Mouse (Mus musculus): ENCODE measurements around the gene Dmd. TPM values are rescaled to one million over a fixed set of nuclear protein-coding genes. Genes with fewer than 3 reads are reported as not detected.
"Not testable (repeated sequence)": the region's sequence is repeated elsewhere in the genome, so short reads cannot be mapped to it uniquely, and the experiment has no call there.

The Dmd gene
- polyA plus RNA-seq, 1 experiment from 2014 or later, result 22.8 TPM

DNA sequence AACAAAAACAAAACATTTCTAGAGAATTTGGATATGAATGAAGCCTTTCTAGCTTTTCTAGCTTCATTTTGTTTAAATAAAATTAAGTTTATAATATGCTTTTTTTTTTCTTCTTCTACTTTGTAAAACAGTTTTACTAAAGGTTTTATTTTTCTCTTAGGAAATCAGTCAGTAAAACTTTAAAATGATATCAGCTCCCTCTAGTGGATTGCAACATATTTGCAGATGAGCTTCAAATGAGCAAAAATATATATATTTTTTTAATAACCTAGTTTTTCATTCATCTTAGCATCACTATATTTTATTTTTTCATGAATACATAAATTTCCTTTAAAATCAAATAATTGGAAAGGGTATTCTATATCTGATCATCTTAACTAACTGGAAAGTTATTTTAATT, 838.7 kb downstream of the Dmd start:
- no peak overlapping the region for H3K4me2 ChIP-seq

DNA sequence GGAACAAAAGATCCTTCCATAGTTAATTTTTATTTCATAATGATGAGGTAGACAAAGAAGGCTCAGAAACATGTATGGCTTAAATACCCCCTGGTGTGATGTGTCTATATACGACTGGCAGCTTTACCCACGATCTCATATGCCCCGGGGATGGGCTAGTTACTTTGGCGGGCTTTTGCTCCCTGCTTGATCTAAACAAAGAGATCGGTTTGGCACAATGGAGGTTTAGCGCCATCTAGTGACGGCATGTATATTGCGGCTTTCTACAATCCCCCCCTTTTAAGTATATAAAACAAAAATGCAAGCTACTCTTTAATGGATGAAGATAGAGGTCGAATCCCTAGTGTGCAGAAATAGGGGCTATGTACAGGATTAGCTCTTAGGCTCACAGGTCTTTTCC, 918.8 kb downstream of the Dmd start:
- H3K27me3 ChIP-seq; H3K36me3 ChIP-seq (replicated peaks); H3K9me3 ChIP-seq; H3K4me1 ChIP-seq; H3K27ac ChIP-seq; ATAC-seq (ENCODE audit: low FRiP score); H3K4me3 ChIP-seq (replicated peaks); H3K9ac ChIP-seq; H3K4me2 ChIP-seq: not testable (repeated sequence)
- WGBS, result 51% methylated on average over 9 of the region's 9 CpGs

More for the DNA sequence above, 838.7 kb downstream of the Dmd start:
- Histone ChIP-seq H3K27ac (no peak overlapping the region), H3K27me3 (no peaks in the 10 kb centered on the region), H3K36me3 (replicated peaks) (no peaks in the 10 kb centered on the region), H3K9me3 (no peaks in the 10 kb centered on the region), H3K9ac (no peak overlapping the region), H3K4me3 (replicated peaks) (no peak overlapping the region), H3K4me1 (no peaks in the 10 kb centered on the region)
- ATAC-seq (ENCODE audit: low FRiP score), result no peak

DNA sequence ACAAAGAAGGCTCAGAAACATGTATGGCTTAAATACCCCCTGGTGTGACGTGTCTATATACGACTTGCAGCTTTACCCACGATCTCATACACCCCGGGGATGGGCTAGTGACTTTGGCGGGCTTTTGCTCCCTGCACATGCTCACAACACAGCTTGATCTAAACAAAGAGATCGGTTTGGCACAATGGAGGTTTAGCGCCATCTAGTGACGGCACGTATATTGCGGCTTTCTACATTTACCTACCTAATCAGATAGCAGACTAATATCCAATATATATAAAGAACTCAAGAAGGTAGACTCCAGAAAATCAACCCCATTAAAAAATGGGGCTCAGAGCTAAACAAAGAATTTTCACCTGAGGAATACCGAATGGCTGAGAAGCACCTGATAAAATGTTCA, 926.7 kb downstream of the Dmd start:
- not testable (repeated sequence) for H3K9me3 ChIP-seq; H3K4me1 ChIP-seq; ATAC-seq (ENCODE audit: low FRiP score); H3K36me3 ChIP-seq (replicated peaks); H3K27me3 ChIP-seq; H3K27ac ChIP-seq; H3K4me3 ChIP-seq (replicated peaks); H3K4me2 ChIP-seq; H3K9ac ChIP-seq
- WGBS, result 82% methylated on average over 11 of the region's 11 CpGs

DNA sequence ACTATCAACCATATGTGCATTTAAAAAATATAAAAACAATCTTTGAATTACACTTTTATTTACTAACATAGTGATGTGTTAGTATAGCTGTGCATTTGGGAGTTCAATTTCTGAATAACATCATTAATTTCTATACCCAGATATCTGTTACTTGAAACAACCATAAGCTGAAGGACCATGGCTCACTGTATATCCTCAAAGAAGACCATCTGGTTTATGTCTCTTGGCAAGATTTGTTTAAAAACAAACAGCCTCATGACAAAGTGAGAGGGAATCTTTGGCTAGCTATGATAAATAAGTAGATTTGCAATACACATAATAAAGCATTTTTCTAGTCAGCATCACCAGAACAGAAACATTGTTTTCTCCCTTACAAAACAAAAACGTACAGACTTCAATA, 1027.2 kb downstream of the Dmd start:
- Histone ChIP-seq H3K4me1 (no peaks in the 10 kb centered on the region), H3K36me3 (replicated peaks) (no peaks in the 10 kb centered on the region), H3K9me3 (no peaks in the 10 kb centered on the region), H3K9ac (no peak overlapping the region), H3K4me3 (replicated peaks) (no peak overlapping the region), H3K27ac (no peak overlapping the region), H3K4me2 (no peak overlapping the region), H3K27me3 (no peaks in the 10 kb centered on the region)
- no peak for ATAC-seq (ENCODE audit: low FRiP score)
- WGBS, result 80% methylated on average over 1 of the region's 1 CpGs

DNA sequence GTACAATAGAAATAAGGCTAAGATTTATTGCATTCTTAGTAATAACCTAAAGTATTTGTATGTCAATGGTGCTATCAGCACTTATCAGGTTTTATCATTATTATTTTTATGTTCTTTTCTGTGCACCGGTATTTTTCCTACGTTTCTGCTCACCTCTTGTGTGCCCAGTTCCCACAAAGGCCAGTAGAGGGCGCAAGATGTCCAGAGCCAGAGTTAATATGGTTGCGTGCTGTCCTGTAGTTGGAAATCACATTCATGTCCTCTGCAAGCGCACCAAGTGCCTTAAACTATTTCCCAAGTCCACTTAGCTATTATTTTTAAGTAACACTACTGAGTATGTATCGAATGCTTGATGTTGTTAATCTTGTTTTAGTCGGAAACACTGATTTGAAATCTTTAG, 1052.6 kb downstream of the Dmd start:
- no peak overlapping the region for H3K4me2 ChIP-seq
- no peak for ATAC-seq (ENCODE audit: low FRiP score)
- WGBS, result 32% methylated on average over 7 of the region's 7 CpGs
- no peak overlapping the region for H3K9ac ChIP-seq
- H3K4me1 ChIP-seq, result no peaks in the 10 kb centered on the region
- H3K27ac ChIP-seq, result no peak overlapping the region
- H3K4me3 ChIP-seq (replicated peaks), result no peak overlapping the region
- no peaks in the 10 kb centered on the region for H3K36me3 ChIP-seq (replicated peaks)
- H3K27me3 ChIP-seq, result no peaks in the 10 kb centered on the region
- no peaks in the 10 kb centered on the region for H3K9me3 ChIP-seq

DNA sequence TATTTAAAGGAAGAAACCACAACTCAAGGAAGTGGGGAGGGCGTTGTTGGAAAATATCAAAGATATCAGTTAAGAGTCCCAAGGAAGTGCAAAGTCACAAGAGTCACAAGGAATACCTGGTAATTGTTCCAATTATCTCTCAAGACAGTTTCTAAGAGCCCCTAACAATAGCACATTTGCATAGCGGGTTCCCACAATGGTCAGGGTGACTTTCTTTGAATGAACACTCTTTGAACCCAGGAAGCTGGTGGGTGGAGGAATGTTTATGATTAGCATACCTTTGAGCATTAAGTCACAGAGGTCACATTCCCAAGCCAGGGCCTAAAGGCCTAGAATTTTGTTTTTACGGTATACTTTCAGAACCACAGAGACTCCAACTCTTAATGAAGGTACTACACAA, 1113.8 kb downstream of the Dmd start:
- H3K4me3 ChIP-seq (replicated peaks); H3K9ac ChIP-seq; H3K9me3 ChIP-seq; H3K27ac ChIP-seq; H3K4me2 ChIP-seq; H3K27me3 ChIP-seq; H3K36me3 ChIP-seq (replicated peaks); H3K4me1 ChIP-seq; ATAC-seq (ENCODE audit: low FRiP score): not testable (repeated sequence)
- 86% methylated on average over 3 of the region's 3 CpGs for WGBS

DNA sequence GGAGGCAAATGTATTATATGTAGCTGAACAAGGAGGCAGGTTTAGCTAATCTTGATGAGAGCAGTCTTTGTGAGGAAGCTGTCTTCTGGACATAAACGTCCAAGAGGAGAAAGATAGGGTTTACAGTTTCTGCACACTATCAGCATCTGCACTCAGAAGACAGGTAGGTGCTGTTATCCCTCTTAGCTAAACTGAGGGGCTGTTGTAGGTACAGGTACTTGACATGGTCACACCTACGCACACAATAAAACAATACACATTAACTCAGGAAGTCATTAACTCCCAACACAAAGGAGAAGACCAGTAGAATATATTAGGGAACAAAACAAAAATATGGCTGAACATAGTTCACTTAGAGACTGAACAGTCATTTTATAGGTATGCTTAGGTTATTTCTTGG, 1217.2 kb downstream of the Dmd start:
- 72% methylated on average over 2 of the region's 2 CpGs for WGBS
- ATAC-seq (ENCODE audit: low FRiP score), result no peak
- no peak overlapping the region for H3K4me2 ChIP-seq

DNA sequence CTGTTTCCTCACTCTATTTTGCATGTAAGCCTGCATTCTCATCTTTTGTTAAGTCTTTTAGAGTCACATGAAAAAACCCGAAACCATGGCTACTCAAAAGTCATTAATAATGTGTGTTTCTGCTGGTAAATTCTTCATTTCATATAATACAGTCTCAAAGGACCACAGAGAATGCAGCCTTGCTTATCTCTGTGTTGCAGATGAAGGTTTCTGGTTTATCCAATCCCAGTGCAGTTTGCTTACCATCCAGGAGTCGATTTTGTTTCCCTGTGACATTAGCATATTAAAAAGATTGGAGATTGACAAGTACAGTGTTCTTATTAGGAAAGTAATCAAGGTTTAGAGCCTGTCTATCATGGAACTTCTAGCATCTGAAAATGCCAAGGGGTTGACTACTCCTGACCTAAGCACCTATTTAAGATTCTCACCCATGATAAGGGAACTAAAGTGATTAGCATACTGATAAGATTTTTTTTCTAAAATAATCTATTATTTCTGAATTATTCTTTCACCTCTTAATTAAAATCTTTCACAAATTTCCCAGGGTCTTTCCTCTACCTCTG, 1292.7 kb downstream of the Dmd start:
- no peaks in the 10 kb centered on the region for H3K9me3 ChIP-seq
- 61% methylated on average over 2 of the region's 2 CpGs for WGBS
- no peak overlapping the region for H3K4me3 ChIP-seq (replicated peaks)
- no peak overlapping the region for H3K4me2 ChIP-seq
- no peaks in the 10 kb centered on the region for H3K4me1 ChIP-seq
- no peaks in the 10 kb centered on the region for H3K36me3 ChIP-seq (replicated peaks)
- H3K27me3 ChIP-seq, result no peaks in the 10 kb centered on the region
- no peak overlapping the region for H3K9ac ChIP-seq
- ATAC-seq (ENCODE audit: low FRiP score), result no peak
- no peak overlapping the region for H3K27ac ChIP-seq

More for the DNA sequence above, 1217.2 kb downstream of the Dmd start:
- H3K36me3 ChIP-seq (replicated peaks), result no peaks in the 10 kb centered on the region
- no peaks in the 10 kb centered on the region for H3K4me1 ChIP-seq
- no peak overlapping the region for H3K27ac ChIP-seq
- H3K9ac ChIP-seq, result no peak overlapping the region
- H3K27me3 ChIP-seq, result no peaks in the 10 kb centered on the region
- H3K4me3 ChIP-seq (replicated peaks), result no peak overlapping the region
- no peaks in the 10 kb centered on the region for H3K9me3 ChIP-seq

DNA sequence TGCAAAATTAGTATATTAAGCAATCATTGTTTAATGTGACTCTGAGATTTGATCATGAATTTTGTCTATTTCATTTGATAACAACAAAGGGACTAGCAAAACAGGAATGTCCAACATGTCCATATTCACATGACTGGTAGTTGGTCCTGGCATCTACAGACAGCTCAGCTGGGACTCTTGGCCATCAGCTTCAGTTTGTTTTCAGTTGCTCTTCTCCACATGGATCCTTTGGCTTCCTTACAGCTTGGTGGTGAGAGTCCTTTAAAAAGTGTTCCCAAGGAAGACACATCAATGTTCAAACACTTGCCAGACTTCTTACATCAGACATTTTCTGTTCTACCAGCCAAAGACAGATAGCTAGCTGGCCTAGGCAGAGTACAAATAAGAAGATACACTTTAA, 1381.9 kb downstream of the Dmd start:
- Histone ChIP-seq H3K4me1 (no peaks in the 10 kb centered on the region), H3K4me3 (replicated peaks) (no peak overlapping the region), H3K27me3 (no peaks in the 10 kb centered on the region), H3K27ac (no peak overlapping the region), H3K4me2 (no peak overlapping the region), H3K9me3 (no peaks in the 10 kb centered on the region), H3K9ac (no peak overlapping the region), H3K36me3 (replicated peaks) (no peaks in the 10 kb centered on the region)
- ATAC-seq (ENCODE audit: low FRiP score), result no peak

DNA sequence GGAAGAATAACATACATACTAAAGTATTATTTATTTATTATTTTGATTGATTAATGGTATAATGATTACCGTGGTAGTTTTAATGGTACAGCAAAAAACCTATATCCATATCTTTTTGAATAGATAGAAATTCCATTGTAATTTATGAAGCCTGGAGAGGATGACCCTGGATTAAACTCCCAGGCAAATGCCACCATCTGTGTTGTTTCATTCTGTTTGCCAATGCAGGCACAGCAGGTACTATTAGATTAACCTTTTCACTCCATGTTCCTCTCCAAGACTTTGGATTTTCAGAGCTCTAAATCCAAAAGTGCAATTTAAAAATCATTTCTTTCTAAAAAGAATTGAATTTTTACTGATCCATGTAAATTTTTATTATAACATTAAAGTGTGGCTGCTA, 1383.5 kb downstream of the Dmd start:
- no peaks in the 10 kb centered on the region for H3K4me1 ChIP-seq
- H3K9ac ChIP-seq, result no peak overlapping the region
- H3K27ac ChIP-seq, result no peak overlapping the region
- ATAC-seq (ENCODE audit: low FRiP score), result no peak
- H3K27me3 ChIP-seq, result no peaks in the 10 kb centered on the region
- no peak overlapping the region for H3K4me2 ChIP-seq
- 91% methylated on average over 1 of the region's 1 CpGs for WGBS
- no peaks in the 10 kb centered on the region for H3K36me3 ChIP-seq (replicated peaks)
- H3K4me3 ChIP-seq (replicated peaks), result no peak overlapping the region
- H3K9me3 ChIP-seq, result no peaks in the 10 kb centered on the region

DNA sequence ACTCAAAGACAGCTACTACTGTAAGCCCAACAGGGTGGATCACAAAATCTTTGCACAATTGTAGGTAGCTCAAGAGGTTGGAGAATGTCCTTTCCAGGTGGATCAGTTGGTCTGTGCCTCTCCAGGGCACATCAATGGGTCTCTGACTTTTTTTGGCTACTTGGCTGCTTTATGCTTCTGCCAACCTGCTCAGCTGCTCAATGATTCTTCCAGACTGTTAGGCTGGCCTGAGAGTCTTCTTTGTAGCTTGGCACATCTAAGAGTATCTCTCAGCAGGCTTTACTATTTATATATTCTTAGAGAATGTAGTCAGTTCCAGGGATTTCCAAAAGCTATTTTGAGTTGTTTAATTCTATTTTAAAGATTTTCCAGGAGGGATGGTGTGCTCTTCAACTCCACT, 1416.3 kb downstream of the Dmd start:
- ATAC-seq (ENCODE audit: low FRiP score), result no peak
- H3K4me1 ChIP-seq, result no peaks in the 10 kb centered on the region
- H3K9me3 ChIP-seq, result no peaks in the 10 kb centered on the region
- no peaks in the 10 kb centered on the region for H3K27me3 ChIP-seq
- H3K27ac ChIP-seq, result no peak overlapping the region
- H3K4me2 ChIP-seq, result no peak overlapping the region
- H3K9ac ChIP-seq, result no peak overlapping the region
- H3K36me3 ChIP-seq (replicated peaks), result no peaks in the 10 kb centered on the region
- H3K4me3 ChIP-seq (replicated peaks), result no peak overlapping the region

DNA sequence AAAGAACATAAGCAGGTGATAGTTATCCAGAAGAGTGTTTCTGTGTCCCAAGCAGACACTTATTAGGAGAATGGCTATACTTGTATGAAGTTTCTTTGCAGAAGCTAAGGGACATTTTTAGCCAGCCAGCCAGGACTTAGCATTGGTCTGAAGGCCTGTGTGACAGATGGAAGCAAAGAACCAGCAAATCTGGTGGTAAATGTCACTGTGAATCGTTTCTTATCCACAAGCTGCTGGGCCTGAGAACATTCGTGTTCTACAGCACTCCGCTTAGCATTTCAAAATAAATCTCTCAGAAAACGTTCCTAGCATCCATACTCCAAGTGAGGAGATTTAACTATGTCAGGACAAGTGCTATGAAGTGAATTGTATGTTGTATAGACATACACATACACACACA, 1486.9 kb downstream of the Dmd start:
- whole genome bisulfite sequencing, result 77% methylated on average over 4 of the region's 4 CpGs
- H3K9ac ChIP-seq, result no peak overlapping the region
- H3K9me3 ChIP-seq, result no peaks in the 10 kb centered on the region
- H3K4me1 ChIP-seq, result no peaks in the 10 kb centered on the region
- H3K4me3 ChIP-seq (replicated peaks), result no peak overlapping the region
- ATAC-seq (ENCODE audit: low FRiP score), result no peak
- H3K27ac ChIP-seq, result no peak overlapping the region
- no peak overlapping the region for H3K4me2 ChIP-seq
- H3K36me3 ChIP-seq (replicated peaks), result no peaks in the 10 kb centered on the region
- no peaks in the 10 kb centered on the region for H3K27me3 ChIP-seq

DNA sequence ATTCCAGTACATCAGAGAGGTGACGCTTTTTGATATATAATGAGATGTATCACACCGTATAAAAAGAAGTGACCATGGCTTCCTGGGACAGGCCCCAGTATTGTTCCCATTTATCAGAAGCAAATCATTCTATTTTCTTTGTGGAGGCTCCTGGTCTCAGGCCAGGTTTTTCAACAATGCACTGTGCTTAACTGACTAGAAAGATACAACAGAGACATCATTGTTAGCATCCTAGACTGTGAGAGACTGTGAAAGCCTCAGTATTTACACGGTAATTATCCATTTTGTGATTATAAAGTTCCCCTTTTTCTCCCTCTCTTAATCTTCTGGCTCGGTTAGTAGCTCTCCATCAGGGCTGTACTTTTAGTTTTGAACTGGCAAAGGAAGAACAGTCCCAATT, 1487.9 kb downstream of the Dmd start:
- no peaks in the 10 kb centered on the region for H3K4me1 ChIP-seq
- no peaks in the 10 kb centered on the region for H3K36me3 ChIP-seq (replicated peaks)
- H3K27me3 ChIP-seq, result no peaks in the 10 kb centered on the region
- H3K4me3 ChIP-seq (replicated peaks), result no peak overlapping the region
- ATAC-seq (ENCODE audit: low FRiP score), result peak; percentile 30; the same call in 1 of the 2 replicates
- 37% methylated on average over 4 of the region's 4 CpGs for WGBS
- H3K4me2 ChIP-seq, result no peak overlapping the region
- H3K27ac ChIP-seq, result no peak overlapping the region
- no peak overlapping the region for H3K9ac ChIP-seq
- no peaks in the 10 kb centered on the region for H3K9me3 ChIP-seq

DNA sequence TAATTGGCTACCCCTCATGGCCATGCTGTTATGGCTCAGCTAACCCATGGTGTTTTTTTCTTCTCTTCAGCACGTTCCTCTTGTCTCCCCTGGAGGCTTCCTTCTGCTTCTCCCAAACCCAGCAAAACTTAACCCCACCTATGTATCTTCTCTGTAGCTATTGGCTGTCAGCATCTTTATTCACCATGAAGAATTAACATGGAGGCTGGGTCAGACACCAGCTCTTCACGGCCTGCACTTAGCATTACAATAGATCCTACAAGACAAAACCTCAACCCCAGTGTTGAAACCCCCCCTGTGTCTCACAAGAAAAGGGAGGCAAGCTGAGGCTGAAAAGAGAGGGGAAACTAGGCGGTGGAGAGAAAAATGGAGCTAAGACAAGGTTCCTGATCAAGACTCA, 1494.3 kb downstream of the Dmd start:
- H3K4me2 ChIP-seq, result no peak overlapping the region
- H3K4me3 ChIP-seq (replicated peaks), result no peak overlapping the region
- no peak overlapping the region for H3K9ac ChIP-seq
- no peaks in the 10 kb centered on the region for H3K27me3 ChIP-seq
- ATAC-seq (ENCODE audit: low FRiP score), result no peak
- no peaks in the 10 kb centered on the region for H3K9me3 ChIP-seq
- no peaks in the 10 kb centered on the region for H3K36me3 ChIP-seq (replicated peaks)
- no peaks in the 10 kb centered on the region for H3K4me1 ChIP-seq
- no peak overlapping the region for H3K27ac ChIP-seq
- 32% methylated on average over 3 of the region's 3 CpGs for WGBS
